Mouse (Mus musculus) layer of hippocampus, adult 8-10 months (tissue): Measurements from ENCODE around the gene Magel2. TPM values are rescaled to one million over a fixed set of nuclear protein-coding genes. Genes with fewer than 3 reads are reported as not detected.

Experiments
- DNase-seq, 2 experiments: peaks; one replicate each; pipeline ENCODE4 v3.0.0; 2022; ENCODE audit warnings: low spot score in 2 of 2
- total RNA-seq, 4 experiments: library from RNA; stranded (reverse); gene quantifications; 2 replicates each; pipeline ENCODE4 v1.2.4; 2022

Gene Magel2
- total RNA-seq = 1 to 10 TPM; 1.4 to 1.8 (median 1.6) TPM

DNA sequence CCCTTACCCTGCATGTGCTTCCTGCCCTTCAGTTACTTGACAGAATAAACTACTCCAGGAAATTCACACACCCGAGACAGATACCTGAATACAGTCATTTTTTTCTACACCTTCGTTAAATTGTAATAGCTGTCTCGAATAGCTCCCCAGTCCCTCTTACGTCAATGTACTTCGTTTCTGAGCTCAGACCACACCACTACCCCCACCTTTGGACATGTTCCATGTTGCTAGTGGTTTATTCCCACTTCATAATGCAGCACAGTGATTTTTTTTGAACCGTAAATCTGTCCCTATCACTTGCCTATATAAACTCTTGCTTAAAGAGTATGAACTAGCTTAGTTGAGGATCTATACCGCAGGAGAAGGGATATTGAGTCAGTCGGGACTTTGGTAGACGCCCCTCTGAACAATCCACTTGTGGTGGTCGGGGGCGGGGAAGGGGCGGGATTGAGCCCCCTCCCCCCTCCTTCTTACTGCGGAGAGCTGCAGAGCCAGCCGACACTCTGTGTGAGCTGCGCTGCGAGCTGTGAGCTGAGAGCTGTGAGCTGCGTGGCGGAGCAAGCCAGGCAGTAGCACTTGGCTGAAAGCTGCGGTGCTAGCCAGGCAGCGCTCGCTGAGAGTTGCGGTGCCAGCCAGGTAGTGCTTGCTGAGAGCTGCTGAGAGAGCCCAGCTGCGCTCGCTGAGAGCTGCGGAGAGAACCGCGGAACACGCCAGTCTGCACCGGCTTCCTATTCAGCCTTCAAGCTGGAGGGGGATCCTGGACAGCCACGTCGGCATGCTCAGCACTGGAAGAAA lies at the start of gene Magel2:
Magel2 (plus strand) TSS at position 501 of the 795 bp plus-strand sequence.
- no peak for DNase-seq

DNA sequence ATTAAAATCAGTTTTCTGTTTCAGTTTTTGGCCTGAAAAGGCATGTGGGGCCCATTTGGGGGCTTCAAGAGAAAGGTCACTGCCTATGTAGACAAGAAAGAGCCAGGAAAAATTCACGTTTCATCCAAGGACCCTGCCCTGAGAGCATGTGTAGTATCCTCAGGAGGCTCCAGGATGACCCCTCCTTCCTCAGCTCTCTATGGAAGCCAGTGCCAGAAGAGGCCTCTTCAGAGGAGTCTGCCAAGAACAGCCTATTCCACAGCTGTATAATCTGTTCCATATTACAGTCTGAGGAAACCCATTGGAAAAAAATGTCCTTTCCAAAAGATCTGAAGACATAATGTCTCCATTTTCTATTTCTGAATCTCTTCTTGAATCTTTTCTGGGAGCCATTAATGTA lies 31.4 kb upstream of the Magel2 start:
- no peak for DNase-seq

DNA sequence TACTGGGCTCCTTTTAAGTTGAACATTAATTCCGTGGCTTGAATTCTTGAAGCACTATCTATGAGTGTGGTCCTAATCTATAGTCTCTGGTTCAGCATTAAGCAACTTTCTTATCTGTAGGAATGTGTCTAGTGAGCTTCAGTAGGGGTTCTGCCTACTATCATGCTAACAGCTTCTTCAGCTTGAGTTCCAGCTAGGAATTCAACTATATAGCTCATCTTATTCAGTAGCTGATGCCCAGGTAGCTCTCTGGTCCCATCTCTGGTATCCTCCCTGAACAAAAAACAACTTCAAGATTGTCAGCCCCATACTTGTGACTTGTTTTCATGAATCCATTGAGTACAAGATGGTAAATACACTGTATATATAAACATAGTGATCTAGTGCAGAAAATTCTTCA lies 30.5 kb upstream of the Magel2 start, which contains the start of gene Ndn:
Ndn (plus strand) TSS at position 301 of the 400 bp plus-strand sequence.
- no peak for DNase-seq

DNA sequence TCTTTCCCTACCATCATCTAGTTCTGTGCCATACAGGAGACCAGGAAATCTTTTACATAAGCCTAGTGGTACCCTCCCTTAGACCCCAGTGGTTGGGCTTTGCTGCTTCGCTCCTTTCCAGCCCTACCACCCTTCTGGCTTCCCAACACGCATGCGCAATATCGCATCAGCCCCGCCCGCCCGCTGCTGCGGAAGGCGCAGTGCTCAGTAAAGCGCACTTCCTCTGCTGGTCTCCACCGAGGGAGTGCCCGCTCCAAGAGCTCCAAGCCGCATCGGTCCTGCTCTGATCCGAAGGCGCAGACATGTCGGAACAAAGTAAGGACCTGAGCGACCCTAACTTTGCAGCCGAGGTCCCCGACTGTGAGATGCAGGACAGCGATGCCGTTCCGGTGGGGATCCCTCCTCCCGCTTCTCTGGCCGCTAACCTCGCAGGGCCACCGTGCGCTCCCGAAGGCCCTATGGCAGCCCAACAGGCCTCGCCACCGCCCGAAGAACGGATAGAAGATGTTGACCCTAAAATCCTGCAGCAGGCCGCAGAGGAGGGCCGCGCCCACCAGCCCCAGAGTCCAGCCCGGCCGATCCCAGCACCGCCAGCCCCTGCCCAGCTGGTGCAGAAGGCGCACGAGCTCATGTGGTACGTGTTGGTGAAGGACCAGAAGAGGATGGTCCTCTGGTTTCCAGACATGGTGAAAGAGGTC lies 28.6 kb upstream of the Magel2 start:
- peak; percentile 57 to 74 for DNase-seq

DNA sequence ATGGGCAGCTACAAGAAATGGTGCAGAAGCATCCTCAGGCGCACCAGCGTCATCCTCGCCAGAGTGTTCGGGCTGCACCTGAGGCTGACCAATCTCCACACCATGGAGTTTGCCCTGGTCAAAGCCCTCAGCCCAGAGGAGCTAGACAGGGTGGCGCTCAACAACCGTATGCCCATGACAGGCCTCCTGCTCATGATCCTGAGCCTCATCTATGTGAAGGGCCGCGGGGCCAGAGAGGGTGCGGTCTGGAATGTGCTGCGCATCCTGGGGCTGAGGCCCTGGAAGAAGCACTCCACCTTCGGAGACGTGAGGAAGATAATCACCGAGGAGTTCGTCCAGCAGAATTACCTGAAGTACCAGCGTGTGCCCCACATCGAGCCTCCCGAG lies 28.0 kb upstream of the Magel2 start:
- peak; percentile 2 to 4 for DNase-seq

DNA sequence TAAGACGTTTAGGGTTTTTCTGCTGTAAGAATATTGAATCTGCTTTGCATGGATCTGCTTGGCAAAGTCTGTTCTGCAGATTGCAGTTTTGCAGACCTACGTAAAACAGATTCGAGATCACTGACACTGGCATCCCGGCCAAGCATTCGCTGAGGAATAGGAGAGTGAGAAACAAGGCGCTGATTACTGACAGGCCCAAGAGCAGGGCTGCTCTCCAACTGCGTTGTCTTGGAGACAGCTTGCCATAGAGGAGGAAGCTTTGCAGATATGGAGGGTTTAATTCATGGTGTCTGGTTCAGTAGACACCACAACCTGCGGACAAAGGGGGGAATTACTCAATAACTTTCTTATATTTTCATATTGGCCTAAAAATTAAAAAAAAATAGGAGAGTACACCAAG lies 25.5 kb upstream of the Magel2 start:
- peak in 1 of 2 experiments; percentile 3 for DNase-seq

DNA sequence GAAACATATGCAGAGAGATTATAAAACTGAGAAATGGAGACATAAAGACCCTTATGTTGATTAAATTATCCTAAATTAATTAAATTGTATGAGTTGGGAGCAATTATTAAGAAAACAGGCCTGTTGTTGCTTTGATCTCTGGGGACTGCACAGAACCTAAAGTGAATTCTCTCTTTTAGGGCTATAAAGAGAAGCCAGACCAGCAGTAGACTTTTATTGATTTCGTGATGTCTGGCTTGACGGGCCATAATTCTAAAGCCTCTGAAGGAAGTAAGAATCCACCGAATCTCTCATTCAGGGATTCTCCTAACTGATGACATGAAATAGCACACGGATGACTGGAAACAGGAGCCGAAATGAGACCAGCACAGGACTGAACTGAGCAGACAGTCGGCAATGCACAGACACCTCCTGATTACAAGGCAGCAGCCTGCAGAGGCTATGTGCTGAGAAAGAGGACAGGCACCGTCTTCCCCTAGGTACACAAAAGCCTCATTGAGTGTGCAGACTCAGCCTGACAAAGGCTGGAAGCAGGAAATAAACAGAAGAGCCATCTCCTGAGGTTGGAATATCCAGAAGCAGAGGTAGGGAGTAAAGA lies 11.7 kb upstream of the Magel2 start:
- DNase-seq = no peak

DNA sequence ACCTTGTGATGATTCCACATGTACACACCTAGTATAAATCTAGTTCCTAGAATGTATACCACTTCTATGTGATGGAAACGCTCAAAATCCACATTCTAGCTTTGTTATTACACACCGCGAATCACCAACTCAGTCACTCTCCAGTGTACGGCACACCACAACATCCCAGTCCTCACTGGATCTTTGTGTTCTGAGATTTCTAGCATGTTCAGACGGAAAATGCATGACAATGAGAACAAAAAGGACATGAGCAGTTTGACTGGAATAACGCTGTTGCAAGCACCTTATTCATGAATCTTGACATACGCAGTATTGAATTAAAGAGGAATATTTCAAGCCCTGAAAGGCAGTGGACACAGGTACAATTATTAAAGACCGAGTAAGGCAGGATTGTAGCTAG lies 10.1 kb upstream of the Magel2 start:
- DNase-seq = no peak

DNA sequence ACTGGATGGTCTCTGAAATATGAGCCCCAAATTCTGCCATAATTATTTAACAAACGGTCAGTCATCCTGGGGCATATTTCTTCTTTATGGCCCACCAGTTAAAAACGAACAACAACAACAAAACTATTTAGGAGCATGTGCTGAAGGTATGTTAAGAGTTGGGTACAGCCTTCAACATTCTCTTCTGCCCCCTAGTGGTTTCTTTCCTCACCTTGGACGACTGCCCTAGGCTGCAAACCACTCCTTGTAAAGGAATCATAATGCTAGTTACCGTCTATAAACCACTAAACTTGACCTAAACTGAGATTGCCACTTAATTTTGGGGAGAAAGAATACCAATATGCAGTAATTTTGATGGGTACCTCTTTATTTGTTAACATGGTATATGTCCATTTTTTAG lies 1.2 kb upstream of the Magel2 start:
- no peak for DNase-seq

DNA sequence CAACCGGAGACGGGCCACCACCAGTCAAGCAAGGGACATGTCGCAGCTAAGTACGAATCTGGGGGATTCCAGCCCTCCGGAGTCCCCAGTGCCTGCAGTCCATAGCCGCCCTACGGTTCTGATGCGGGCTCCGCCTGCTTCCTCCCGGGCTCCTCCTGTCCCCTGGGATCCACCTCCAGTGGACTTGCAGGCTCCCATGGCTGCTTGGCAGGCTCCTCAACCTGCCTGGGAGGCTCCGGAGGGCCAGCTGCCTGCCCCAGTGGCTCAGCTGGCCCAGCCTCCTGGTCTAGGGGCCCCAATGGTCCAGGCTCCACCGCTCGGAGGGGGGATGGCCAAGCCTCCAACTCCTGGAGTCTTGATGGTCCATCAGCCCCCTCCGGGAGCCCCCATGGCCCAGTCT lies 503 bp downstream of the Magel2 start:
- DNase-seq = no peak

DNA sequence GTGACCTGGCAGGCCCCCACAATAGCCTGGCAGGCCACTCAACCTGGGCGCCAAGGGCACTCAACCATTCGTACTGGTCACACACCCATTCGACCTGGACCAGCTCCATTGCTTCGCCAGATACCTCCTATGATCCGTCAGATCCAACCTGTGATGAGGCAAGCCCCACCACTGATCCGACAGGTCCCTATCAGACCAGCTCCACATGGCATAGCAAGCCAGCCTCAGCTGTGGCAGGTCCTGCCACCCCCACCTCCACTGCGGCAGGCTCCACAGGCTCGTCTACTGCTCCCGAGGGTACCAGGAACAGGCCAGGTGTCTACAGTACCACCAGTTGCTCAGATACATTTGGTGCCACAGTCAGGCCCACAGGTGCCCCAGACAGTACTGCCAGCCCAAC lies 1.7 kb downstream of the Magel2 start:
- no peak for DNase-seq

DNA sequence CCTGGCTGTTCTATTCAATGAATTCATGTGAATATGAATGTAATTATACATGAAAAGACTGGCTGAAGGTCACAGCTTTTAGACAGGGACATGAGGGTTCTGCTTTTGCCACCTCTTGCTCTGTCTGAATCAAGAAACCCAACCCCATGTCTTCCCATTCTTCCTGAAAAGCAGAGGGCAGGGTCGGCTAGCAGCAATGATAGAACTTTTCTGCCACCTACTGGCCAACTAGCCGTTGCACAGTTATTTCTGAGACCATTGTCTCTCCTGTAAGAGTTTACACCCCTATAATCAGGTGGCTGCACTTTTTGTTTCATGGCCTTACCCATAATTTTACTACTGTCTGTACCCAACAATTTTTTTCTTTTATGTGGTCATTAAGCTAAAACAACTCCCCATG lies 5.6 kb downstream of the Magel2 start:
- DNase-seq = peak in 1 of 2 experiments; percentile 24

DNA sequence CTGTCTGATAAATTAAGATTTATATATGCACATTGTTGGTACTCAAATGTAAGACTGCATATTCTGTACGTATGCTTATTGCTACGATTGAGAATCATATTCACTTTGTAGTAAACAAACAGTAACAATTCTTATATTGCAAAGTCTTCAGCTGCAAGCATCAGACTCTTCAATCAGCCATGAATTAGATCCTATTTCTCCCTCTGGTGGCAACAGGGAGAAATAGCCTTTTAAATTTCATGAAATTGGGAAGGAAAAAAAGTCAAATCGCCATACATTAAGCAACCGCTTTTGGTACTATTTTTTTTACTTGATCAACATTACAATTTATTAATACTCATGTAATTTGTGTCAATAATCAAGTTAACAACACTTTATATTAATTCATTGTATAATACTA lies 11.5 kb downstream of the Magel2 start:
- no peak for DNase-seq

DNA sequence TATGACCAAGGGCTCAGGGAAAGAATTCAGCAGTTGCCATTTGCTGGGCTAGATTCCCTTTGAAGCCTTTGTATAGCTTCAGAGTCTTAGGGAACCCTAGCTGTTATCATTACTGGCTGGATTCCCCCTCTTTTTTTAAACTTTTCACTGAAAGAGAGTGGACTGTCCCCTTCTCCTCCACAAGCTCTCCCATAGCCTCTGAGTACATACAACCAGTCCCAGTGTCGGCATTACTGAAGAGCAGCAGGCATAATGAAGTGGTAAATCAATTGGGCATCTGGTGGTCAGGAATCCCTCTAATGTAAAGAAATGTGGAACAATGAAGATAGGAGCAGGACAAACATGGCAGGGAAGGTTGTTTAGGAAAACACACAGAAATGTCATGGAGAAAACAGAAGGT lies 15.4 kb downstream of the Magel2 start:
- no peak for DNase-seq

DNA sequence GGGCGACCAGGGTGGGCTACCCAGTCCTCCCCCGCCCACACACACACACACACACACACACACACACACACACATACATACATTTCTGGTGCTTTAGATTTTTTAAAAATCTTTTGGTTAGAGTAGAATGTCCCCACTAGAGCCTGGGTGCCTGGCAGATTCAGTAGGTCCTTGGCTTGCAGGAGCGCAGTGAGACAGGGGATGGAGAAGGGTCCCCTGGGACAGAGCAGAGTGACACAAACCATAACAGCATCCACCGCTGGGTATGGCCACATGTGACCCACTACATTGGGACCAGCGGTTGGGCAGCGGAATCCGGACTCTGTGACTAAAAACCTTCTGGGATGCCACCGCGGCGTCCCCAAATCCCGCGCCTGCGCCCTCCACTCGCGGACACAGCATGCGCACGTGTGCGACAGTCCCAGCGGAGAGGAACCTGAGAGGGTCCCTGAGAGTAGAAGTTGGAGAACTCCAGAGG lies 29.8 kb downstream of the Magel2 start:
- no peak for DNase-seq

DNA sequence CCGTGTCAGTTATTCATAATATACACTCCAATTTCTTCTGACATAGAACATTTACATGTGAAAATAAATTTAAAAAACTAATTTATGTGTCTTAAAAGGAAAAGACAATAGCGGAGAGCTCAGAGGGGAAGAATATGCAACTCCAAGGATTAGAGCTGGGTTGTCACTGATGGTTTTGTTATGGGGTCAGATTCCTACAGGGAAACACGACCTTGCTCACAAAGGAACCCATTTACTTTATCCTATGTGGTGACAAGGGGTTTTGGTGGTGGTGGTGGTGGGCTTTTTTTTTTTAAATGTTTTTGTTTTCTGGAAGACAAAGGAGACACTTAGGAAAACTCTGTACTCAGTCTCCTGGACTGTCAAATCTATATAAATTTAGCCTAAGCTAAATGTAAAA lies 31.0 kb downstream of the Magel2 start:
- DNase-seq = no peak

DNA sequence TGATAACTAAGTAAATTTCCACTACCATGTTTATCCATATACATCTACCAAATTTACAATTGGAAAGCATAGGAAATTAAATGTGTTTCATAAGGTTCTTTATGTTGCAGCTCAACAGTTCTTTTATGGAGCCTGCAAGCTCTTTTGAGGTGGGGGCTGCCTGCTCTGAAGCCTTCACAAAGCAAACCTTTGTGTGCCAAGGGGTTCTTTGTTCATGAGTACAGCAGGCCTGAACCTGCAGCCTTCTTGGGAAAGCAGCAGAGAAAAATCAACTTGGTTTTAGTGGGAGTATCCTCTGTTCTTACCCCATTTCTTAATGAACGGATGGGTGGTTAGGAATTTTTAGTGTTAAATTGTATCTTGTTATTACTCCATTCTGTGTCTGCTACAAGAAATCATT lies 38.4 kb downstream of the Magel2 start:
- DNase-seq = no peak

DNA sequence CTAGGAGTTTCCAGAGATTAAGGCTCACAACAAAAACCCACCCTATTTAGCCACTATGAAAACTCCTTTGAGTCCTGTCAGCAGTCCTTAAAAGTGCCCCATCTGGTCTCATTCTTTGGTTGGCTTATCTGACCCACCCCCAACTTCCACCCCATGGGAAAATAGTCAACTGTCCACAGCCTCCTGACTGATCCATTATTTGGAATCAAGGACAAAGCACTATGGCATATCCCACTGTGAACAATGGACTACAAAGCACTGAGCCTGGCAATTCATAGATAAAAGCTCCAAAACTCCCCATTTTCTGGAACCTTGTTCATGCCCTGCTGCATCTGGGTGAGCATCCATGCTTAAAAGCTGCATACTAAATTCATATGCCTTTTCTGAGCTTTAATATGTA lies 39.4 kb downstream of the Magel2 start:
- no peak for DNase-seq

DNA sequence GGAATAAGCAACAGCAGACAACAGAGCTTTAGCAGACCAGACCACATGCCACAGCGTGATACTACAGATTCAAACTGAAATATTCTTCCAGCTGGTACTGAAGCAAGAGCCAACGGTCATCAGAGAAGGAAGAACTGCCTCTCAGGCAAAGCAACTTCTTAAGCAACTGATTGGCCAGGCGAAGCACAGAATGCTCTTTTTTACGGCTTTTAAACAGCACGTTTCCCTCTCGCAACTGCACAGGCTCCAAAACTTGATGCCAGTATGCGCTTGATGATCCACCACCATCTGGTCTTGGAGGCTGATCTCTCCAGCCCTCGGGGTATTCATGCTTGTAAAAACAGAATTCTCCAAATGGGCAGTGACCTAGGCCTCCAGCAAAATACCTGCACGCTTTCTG lies 41.5 kb downstream of the Magel2 start:
- DNase-seq = no peak

DNA sequence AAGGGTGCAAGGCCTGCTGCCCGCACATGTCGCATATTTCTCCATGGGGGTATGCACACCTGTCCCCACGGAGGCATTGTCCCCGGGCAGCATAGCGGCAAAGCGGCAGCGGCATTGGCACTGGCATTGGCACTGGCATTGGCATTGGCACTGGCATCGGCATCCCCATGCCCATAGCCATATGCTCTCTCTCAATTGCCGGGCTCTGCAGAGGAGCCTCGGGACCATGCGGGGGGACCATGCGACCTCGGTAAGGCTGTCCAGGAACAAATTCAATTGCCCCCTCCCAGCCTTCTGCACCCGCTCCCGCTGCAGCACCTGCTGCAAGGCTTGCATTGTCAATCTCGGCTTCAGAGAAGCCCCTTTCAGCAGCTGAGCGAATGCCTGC lies 42.3 kb downstream of the Magel2 start:
- DNase-seq = no peak

DNA sequence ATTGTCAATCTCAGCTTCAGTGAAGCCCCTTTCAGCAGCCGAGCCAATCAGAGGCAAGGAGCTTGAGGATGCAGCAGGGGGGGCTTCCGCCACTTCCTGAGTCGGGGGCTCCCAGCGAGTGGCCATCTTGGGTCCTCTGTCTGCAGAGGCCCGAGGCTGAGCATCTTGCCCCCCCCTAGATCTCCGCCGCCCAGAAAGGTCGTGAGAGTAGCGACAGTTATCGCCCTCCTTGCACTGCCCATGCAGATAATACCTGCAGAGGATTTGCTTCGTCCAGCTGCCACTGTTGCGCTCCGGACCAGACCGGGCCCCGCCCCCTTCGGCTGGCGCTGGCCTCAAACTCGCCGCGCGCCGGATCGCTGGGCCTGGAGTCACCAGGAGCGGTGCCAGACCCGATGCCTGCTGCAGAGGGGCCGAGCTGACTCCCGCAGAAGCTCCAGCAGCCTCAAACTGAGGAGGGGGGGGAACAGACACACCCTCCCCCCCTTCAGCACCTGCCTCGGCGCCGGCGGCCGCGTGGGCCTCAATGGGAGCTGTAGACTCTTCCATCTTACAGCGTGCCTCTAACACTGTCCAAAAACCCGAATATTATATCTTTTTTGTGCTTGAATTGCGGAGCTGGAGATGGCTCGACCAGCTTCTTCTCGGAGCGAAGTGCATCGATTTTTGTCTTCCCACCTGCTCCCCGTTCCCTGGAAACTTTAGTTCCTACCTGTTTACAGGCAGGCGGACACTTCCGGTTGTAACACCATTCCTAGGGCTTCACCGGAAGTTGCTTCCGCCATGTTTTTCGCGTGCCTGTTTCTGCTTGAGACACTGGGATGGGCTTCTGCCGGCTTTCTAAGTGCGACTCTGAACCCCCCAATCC lies 42.9 kb downstream of the Magel2 start, which contains the start of gene Mkrn3:
Mkrn3 (minus strand) TSS at position 647 of the 868 bp plus-strand sequence.
- peak in 1 of 2 experiments; percentile 45 for DNase-seq
